Mouse (Mus musculus): ENCODE results near the gene Nsmce3.

Nsmce3 gene

DNA sequence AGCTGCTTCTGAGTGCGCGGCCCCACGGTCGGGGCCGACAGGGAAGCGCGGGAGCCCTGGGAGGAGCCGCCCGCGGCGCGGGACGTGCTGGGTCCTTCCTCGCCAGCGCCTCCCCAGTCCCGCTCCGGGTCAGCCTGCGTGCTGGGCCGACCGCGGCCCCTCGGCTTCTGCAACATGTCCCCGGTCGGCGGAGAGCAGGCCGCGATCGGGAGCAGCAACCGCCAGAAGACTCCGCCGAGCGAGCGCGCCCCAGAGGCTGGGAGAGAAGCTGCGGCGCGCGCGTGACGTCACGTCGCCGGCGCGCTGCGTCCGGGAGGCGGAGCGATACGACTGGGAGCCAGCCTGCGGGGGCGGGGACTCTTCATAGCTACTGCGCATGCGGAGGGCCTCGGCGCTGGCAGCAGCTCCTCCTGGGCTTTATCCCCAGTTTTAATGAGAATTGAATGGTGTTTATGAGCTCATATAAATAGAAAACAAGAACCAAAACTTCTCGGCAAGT lies at the start of gene Nsmce3:
Nsmce3 (minus strand) TSS at position 255 of the 499 bp plus-strand sequence.
- DNase-seq (ENCODE audit: low spot score), result peak; percentile 91

DNA sequence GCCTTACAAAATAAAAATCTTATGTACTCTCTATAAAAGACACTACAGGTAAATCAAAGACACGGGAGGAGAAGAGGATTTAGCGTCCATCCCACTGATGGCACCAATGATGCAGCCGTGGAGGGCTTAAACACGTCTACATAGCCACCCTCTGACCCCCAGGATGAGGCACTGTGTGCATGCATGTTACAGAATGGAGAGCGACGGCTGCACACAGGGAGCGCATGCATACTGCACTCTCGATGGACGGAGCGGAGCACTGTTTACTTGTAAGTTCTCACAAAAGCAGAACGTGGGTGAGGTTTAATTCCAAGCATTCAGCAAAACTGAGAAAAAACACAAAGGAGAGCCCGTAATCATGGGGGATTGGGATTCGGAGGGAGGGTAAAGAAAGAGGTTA lies 48.4 kb upstream of the Nsmce3 start:
- DNase-seq (ENCODE audit: low spot score), result no peak

DNA sequence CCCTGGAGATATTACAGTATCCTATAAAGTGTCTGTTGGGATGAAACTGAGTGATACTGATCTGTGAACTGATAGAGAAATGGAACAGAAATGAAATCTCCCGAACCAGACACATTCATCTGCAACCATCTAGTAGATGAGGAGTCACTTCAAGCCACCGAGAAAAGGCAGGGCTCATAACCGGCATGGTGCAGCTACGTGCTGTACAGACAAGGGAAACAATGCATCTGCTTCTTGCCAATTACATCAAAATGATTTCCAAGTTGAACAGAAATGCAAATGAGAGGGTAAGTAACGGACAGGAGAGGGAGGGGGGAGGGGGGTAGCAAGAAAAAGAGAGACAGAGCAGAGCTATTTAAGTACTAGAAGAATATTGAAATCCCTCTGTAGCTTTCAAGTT lies 47.9 kb upstream of the Nsmce3 start:
- DNase-seq (ENCODE audit: low spot score), result no peak

DNA sequence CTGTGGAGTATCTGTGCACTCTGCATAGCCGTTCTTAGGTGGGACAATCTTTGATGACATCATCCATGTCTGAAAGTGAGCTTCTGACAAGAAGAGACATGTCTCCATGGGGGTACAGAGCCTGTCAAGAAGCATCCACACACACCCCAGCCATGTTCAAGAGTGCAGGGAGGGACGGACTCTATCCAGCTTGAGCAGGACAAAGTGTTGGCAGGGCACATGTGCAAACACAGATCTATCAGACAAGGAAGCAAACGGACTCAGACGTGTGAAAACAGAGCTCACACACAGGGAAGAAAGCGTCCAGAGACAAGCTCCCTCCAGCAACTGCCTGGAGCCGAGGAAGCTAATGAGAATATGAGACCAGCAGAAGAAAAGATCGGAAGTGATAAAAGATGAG lies 43.9 kb upstream of the Nsmce3 start:
- no peak for DNase-seq (ENCODE audit: low spot score)

DNA sequence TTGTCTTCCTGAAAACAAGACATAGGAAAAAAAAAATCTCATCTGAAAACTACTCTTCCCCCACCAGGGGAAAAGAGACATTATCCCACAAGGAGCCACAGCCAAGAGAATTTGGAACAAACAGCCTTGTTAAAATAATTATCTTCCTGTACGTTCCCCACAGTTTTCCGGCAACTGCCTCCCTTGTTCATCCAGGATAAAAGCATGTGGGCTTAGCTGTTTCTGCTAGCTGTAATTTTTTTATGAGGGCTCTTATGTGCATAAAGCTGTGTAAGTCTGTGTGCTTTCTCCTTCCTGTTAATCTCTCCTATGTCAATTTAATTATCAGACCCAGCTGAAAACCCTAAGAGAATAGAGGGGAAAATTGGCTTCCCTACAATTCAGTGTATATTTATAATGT lies 42.3 kb upstream of the Nsmce3 start:
- DNase-seq (ENCODE audit: low spot score), result no peak

DNA sequence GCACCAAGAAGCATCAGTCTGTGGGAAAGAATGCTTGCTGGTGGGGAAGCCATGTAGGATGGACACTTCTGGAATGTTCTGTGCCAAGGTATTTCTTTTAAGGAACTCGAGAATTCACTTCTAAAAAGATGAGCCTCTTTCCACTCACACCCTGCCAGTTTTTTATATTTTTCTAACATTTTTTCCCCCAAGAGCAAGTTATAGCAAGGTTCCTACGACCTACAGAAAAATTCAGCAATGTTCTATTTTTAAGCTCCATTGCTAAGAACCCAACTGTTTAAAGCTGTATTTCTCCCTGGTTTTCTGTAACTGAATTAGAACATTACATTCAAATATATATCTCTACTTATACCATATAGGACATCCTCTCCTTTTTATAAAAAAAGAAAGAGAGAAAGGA lies 39.1 kb upstream of the Nsmce3 start:
- no peak for DNase-seq (ENCODE audit: low spot score)

DNA sequence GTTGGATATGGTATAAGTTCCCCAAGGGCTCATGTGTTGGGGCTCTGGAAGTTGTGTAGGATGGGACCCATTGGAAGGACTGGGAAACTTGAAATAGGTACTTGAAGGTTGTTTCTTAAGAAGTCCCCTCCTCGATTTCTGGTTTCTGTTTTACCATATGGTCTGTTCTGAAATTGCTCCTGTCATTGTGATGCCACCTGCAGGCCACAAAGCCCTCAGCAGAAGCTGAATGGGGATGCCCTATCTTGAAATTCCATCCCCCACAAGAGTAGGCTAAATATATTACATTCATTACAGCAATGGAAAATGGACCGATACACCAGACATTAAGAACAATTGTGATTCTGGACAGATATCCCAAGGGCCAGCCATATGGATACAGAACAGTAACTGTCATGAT lies 37.4 kb upstream of the Nsmce3 start:
- DNase-seq (ENCODE audit: low spot score), result no peak

DNA sequence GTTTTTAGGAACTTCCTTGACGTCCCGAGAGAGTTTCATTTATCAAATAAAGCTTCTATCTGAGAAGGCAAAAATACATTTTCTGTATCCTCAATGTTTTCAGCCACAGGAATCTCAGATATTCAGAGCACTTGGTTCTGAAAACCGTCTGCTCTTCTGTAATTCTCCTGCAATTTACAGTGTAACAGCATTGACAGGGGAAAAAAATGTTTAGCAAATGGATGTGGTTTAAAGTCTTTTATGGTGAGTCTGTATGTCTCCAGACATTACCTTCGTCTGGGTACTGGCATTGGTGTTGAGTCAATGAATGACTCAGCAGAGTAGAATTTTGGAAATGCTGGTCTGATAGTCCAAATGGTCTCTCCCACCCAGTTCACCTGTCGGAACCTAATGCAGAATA lies 34.2 kb upstream of the Nsmce3 start:
- DNase-seq (ENCODE audit: low spot score), result no peak

DNA sequence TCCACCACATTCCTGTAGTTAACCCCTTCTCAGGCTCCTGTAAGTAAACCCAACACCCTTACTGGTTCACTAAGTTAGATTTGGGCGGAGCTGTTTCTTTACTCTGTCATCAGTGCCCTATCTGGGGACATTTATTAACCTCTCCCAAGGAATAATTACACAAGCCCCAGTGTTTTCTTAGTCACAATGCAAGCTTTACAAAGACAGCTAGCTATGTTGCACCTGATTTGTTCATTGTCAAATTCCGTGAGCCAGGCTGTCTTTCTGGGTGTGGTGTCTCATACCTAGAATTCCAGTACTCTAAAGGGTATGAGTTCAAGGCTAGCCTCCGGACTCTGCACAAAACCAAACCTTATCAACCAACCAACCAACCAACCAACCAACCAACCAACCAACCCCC lies 32.7 kb upstream of the Nsmce3 start:
- DNase-seq (ENCODE audit: low spot score), result no peak

DNA sequence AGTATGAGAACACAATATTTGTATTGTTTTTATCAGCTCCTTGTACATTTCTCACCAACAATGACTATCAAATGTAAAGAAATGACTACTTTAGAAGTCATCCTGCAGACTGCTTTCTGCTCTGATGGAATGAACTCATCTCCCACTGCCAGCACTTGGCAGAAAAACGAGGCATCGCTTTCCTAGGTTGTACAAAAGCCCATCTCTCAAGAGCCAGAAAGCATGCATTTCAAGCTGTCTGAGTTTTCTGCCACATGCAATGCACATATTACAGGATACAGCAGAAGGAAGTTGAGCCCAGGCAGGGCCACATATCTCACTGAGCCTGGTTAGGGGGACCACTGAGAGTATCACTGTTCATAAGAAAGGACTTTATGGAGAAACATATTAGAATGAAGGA lies 27.5 kb upstream of the Nsmce3 start:
- DNase-seq (ENCODE audit: low spot score), result no peak

DNA sequence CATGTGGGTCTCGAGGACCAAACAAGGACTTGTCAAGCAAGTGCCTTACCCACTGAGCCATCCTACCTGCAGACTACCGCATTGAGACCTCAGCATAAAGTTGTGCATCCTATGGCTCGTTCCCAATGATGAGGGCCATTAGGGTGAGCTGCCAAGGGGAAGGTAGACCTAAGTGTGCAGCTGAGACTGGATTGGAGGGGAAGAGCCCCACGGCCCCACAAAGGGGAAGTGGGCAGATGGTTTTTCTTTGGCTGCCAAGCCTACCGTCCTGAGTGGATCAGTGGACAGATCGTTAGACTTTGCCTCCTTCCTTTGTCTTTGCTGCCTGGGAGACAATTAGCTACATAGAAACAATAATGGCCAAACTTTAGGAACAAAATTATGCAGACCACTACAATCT lies 23.8 kb upstream of the Nsmce3 start:
- DNase-seq (ENCODE audit: low spot score), result no peak

DNA sequence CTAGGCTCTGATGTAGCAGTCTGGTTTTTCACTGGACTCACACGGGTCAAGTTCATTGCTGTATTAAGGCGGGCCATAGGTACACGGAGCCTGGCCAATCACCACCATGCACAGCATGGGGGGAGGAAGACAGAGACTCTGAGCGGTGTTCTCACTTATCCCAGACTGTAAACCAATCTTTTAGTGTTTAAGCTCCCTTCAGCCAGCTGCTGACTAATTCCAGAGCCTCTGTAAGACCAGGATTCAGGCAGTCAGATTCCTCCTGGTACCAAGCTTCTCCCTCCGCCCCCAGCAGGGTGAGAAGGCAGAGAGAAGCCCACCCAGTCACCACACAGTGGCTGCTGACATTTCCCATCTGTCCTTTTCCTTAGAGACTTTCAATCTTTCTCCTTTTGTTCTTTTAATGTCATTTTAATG lies 22.9 kb upstream of the Nsmce3 start:
- no peak for DNase-seq (ENCODE audit: low spot score)

DNA sequence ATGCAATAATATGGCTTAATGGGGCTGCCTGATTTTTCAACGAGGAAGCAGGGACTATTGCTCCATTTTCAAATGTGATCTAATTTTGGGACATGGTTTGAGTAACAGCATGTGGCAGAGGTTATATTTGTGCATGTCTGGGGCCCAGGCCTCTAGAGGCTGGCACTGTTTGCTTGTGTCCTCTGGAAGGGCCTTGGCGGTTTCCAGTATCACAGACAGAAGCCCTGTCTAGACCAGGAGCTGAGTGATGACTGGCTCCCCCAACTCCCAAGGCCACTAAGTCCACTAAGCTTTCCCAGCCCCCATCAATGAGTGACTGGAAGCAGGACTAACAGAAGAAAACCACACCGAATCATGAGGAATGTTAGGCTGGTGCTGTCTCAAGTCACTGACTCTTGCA lies 18.3 kb upstream of the Nsmce3 start:
- no peak for DNase-seq (ENCODE audit: low spot score)

DNA sequence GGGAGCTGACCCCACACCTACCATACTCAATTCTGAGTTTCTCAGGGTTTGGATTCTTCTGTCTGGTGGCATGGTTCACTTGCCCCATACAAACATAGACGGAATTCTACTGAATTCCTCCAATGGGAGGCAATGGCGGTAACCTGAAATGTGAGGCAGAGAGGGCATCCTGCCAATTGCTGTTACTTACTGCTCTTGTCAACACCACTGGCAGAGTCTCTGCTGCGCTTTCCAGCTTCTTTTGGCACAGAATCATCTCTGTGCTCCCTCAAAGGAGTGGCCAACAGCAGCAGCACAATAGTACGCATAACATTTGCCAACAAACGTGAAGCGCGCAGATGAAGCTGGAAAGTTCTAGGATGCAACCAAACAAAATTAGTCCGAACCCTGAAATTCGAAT lies 17.1 kb upstream of the Nsmce3 start:
- DNase-seq (ENCODE audit: low spot score), result no peak

DNA sequence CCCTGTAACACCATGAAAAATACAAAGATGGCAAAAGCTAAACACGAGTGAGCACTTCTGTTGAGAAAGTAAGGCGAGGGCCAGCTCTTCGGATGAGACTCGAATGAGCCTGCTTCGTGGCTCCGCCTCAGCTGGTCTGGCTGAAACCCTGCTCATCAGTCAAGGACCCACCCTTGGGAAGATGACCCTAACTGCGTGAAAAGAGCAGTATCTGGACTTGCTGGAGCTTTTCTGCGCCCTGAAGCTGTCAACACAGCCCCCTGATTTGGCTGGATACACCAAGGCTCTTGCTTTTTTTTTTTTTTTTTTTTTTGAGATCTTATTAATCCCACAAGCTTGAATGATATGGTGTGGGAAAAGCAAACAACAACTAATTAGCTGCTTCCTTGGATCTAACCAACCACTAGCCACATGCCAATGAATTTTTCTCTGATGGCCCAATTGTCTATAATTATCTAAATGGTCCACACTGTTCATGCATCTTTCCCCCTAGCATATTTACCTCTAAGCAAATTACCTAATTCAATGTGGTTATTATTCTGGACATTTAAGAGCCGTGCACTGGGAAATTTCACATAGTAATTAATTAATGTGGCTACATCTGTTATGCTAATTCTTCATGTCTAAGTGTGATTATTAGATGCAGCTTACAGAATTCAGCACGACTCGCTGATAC lies 11.5 kb upstream of the Nsmce3 start:
- DNase-seq (ENCODE audit: low spot score), result no peak

DNA sequence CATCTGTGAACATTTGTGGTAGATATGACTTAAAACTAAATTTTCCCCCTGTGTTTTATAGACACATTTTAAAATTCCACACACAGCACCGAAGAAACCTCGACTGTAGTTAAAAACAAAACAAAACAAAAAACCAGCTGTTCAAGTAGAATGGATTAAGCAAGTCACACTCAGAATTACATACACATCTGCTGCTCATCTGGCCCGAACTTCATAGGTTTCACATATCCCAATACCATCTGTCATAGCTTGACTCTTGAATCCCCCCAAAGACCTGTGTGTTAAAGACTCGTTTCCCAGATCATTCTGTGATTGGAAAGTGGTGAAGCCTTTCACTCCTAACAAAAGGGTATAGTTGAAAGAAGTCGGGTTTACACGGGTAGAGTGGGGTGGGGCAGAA lies 9.4 kb upstream of the Nsmce3 start:
- DNase-seq (ENCODE audit: low spot score), result no peak

DNA sequence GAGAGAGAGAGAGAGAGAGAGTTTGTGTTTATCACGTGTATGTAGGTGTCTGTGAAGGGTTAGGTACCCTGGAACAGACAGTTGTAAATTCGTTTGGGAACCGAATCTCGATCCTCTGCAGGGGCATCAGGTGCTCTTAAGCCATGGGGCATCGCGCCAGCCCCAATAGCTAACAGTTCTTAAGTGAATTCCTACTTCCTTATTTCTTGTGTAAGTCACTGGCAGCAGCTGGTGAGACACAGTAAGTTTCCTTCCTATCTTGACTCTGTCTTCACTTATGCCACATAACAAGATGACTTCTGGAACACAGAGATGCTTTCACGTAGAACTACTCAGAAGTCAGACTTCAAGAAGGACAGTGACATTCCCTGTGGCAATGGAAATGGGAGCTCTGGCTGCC lies 8.6 kb upstream of the Nsmce3 start:
- DNase-seq (ENCODE audit: low spot score), result no peak

DNA sequence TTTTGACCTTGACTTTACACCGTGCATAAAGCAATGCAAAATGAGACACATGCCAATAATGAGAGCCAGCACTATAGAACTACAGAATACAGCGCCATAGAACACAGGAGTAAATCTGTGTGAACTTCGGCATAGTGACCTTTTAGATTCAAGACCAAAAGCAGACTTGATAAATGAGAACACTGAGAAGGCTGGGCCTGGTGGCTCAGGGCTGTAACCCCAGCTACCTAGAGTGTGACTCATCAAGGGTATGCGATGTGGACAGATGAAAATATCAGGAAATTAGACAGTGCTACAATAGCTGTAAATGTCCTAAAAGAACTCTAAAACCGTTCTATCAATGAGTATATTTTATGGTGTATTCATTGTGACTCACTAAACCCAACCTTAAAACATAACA lies 7.6 kb upstream of the Nsmce3 start:
- no peak for DNase-seq (ENCODE audit: low spot score)

DNA sequence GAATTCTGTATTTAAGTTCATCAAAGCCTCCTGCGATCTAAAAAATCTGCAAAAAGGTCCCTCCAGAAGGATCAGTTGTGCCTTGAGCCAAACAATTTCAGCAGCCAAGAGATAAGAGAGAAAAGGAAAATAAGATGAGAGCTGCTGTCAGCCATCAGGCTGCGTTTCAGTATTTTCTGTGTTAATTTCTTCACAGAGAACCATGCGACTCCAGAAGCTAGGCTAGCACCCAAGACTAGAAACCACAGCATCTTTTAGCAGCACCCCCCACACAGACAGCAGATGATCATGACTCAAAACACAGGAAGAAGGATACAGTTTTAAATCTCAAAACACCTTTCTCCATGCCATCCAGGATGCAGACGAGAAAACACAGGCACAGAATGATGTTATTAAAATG lies 2.1 kb upstream of the Nsmce3 start:
- DNase-seq (ENCODE audit: low spot score), result no peak

DNA sequence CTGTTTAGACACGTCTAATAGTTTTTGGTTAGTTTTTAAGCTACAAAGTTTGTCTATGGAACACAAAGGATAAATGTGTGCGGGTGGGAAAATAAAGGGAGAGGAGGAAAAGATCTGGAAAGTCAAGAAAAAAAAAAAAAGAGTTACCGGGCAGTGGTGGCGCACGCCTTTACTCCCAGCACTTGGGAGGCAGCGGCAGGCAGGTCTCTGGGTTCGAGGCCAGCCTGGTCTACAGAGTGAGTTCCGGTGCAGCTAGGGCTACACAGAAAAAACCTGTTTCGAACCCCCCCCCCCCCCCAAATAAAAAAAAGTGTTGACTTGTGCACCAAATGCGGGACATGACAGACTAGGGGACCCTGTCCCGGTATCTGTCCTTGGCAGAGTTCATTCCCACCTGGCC lies 469 bp upstream of the Nsmce3 start:
- no peak for DNase-seq (ENCODE audit: low spot score)

DNA sequence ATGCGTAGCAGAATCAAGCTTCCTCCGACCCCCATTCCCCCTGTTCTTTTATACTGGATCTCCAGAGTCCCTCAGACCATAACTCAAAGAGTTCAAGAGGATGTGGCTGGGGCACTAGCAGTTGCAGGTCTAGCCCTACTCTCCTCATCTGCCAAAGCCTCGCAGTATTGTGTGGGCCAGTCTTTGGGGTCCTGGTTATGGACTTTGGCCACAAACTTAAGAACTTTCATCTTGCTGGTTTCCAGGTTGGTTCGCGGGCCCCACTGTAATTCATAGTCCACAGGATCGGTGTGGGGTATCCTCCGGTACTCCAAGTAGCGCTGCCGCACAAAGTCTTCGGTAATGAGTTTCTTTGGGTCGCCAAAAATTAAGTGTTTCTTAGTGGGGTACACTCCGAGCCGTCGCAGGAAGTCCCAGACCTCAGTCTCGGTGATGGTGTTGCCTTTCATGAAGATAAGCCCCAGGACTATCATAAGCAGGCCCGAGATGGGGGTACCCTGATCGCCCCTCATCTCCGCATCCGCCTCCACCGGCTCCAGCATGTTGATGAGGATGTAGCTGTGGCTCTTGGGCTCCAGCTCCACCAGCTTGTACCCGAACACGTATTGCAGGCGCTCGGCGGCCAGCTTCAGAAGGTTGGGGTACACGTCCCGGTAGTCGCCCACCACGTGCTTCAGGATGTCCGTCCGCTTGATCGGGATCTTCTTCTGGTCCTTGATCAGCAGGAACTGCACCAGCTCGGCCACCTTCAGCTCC lies 632 bp downstream of the Nsmce3 start:
- DNase-seq (ENCODE audit: low spot score), result no peak

DNA sequence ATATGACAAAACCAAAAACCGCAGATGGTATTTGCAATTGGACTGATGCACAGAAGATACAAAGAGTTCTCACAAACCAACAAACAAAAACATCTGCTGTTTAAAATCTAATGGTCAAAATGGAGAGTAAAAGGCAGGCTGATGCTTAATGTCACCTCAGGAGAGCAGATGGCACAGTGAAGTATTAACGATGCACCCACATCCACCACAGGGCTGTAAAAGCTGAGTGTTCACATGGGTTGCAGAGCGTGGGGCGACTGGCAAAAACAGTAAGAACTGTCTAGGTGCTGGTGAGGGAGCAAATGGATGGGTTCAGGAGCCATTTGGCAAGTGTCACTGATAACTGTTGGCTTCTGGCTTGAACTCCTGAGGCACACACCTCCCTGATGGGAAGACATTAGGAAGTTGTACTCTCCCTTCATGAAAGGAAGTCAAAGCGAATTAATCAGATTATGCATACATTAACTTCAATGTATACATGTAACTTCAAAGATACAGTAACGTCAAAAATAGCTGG lies 3.2 kb downstream of the Nsmce3 start:
- no peak for DNase-seq (ENCODE audit: low spot score)

DNA sequence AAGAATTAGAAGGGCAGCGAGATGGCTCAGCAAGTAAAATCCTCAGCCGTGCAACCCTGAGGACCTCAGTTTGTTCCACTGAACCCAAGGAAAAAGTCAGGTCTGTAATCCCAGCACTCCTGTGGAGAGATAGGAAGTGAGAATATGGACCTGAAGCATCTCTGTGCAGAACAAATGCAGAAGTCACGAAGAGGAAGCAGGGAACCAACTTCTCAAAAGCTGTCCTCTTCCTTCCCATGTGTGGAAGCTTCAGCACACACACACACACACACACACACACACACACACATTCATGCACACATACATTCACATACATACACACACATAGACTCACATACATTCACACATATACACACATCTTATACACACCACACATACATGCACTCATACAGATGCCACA lies 9.3 kb downstream of the Nsmce3 start:
- DNase-seq (ENCODE audit: low spot score), result no peak

DNA sequence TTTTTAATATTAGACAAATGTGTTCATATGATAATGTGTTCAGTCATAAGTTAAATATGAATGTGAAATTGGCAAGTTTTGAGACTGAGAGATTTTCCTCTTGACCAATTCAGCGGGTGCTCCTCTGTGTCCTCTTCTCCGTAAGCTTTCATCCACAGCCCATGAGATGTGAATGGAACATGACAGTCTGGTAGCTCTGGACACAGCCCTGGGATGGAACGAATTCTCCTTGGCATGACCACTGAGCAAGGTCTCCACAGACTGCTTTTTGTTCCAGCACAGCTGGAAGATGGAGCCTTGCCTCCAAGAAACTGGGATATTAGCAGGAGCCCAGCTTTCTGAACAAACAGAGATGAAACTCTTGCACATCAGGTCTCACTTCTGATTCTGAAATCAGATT lies 9.8 kb downstream of the Nsmce3 start:
- no peak for DNase-seq (ENCODE audit: low spot score)

Data from layer of hippocampus, adult 9-10 months (tissue).